Mouse (Mus musculus): ENCODE measurements around the gene Kazn. TPM values are rescaled to one million over a fixed set of nuclear protein-coding genes. Genes with fewer than 3 reads are reported as not detected.

Gene Kazn
- polyA plus RNA-seq, 1 experiment, result 80.2 TPM

GRCm38 (mm10) chr4:142081631-142082283 is 157.4 kb downstream of the Kazn start:
- H3K9ac ChIP-seq (ENCODE audit: low read depth, poor library complexity, severe bottlenecking), result no peak overlapping the region
- H3K9me3 ChIP-seq (replicated peaks; ENCODE audit: control insufficient read depth, insufficient read depth, low read length, poor library complexity, severe bottlenecking), result no peaks in the 10 kb centered on the region
- H3K4me3 ChIP-seq (ENCODE audit: low read depth, low read length), result no peak overlapping the region
- no peak overlapping the region for H3K27ac ChIP-seq (ENCODE audit: insufficient read depth, low read length)
- TF ChIP-seq POLR2A (IDR thresholded peaks at IDR 0.05; ENCODE audit: insufficient read depth, low read length) (no peak), EP300 (IDR thresholded peaks at IDR 0.05; ENCODE audit: insufficient read depth, low read depth, low read length) (no peak), CTCF (IDR thresholded peaks at IDR 0.05; ENCODE audit: low read depth, low read length) (no peak)
- peaks cover 9% of the 10 kb centered on the region for H3K4me1 ChIP-seq (ENCODE audit: control insufficient read depth, insufficient read depth, low read length)
- H3K27me3 ChIP-seq (ENCODE audit: control insufficient read depth, insufficient read depth, low read length, poor library complexity, severe bottlenecking), result no peaks in the 10 kb centered on the region
- H3K36me3 ChIP-seq (ENCODE audit: control insufficient read depth, insufficient read depth, low read length, poor library complexity, severe bottlenecking), result no peaks in the 10 kb centered on the region

GRCm38 (mm10) chr4:142080901-142081630 is 158.1 kb downstream of the Kazn start:
- Histone ChIP-seq H3K36me3 (ENCODE audit: control insufficient read depth, insufficient read depth, low read length, poor library complexity, severe bottlenecking) (no peaks in the 10 kb centered on the region), H3K4me3 (ENCODE audit: low read depth, low read length) (no peak overlapping the region), H3K4me1 (ENCODE audit: control insufficient read depth, insufficient read depth, low read length) (peaks cover 9% of the 10 kb centered on the region), H3K27me3 (ENCODE audit: control insufficient read depth, insufficient read depth, low read length, poor library complexity, severe bottlenecking) (no peaks in the 10 kb centered on the region), H3K27ac (ENCODE audit: insufficient read depth, low read length) (no peak overlapping the region), H3K9me3 (replicated peaks; ENCODE audit: control insufficient read depth, insufficient read depth, low read length, poor library complexity, severe bottlenecking) (no peaks in the 10 kb centered on the region), H3K9ac (ENCODE audit: low read depth, poor library complexity, severe bottlenecking) (no peak overlapping the region)
- TF ChIP-seq EP300 (IDR thresholded peaks at IDR 0.05; ENCODE audit: insufficient read depth, low read depth, low read length), result no peak
- no peak for TF ChIP-seq POLR2A (IDR thresholded peaks at IDR 0.05; ENCODE audit: insufficient read depth, low read length)
- TF ChIP-seq CTCF (IDR thresholded peaks at IDR 0.05; ENCODE audit: low read depth, low read length), result no peak

GRCm38 (mm10) chr4:142080487-142080767 is 158.8 kb downstream of the Kazn start:
- no peak overlapping the region for H3K27ac ChIP-seq (ENCODE audit: insufficient read depth, low read length)
- no peaks in the 10 kb centered on the region for H3K27me3 ChIP-seq (ENCODE audit: control insufficient read depth, insufficient read depth, low read length, poor library complexity, severe bottlenecking)

GRCm38 (mm10) chr4:142079629-142080486 is 159.3 kb downstream of the Kazn start:
- Histone ChIP-seq H3K4me1 (ENCODE audit: control insufficient read depth, insufficient read depth, low read length) (peaks cover 15% of the 10 kb centered on the region), H3K9me3 (replicated peaks; ENCODE audit: control insufficient read depth, insufficient read depth, low read length, poor library complexity, severe bottlenecking) (no peaks in the 10 kb centered on the region), H3K36me3 (ENCODE audit: control insufficient read depth, insufficient read depth, low read length, poor library complexity, severe bottlenecking) (no peaks in the 10 kb centered on the region), H3K27ac (ENCODE audit: insufficient read depth, low read length) (no peak overlapping the region), H3K4me3 (ENCODE audit: low read depth, low read length) (no peak overlapping the region), H3K9ac (ENCODE audit: low read depth, poor library complexity, severe bottlenecking) (no peak overlapping the region), H3K27me3 (ENCODE audit: control insufficient read depth, insufficient read depth, low read length, poor library complexity, severe bottlenecking) (no peaks in the 10 kb centered on the region)
- TF ChIP-seq CTCF (IDR thresholded peaks at IDR 0.05; ENCODE audit: low read depth, low read length) (no peak), EP300 (IDR thresholded peaks at IDR 0.05; ENCODE audit: insufficient read depth, low read depth, low read length) (no peak), POLR2A (IDR thresholded peaks at IDR 0.05; ENCODE audit: insufficient read depth, low read length) (no peak)

More at GRCm38 (mm10) chr4:142080487-142080767, 158.8 kb downstream of the Kazn start:
- Histone ChIP-seq H3K9me3 (replicated peaks; ENCODE audit: control insufficient read depth, insufficient read depth, low read length, poor library complexity, severe bottlenecking) (no peaks in the 10 kb centered on the region), H3K4me3 (ENCODE audit: low read depth, low read length) (no peak overlapping the region), H3K9ac (ENCODE audit: low read depth, poor library complexity, severe bottlenecking) (no peak overlapping the region), H3K36me3 (ENCODE audit: control insufficient read depth, insufficient read depth, low read length, poor library complexity, severe bottlenecking) (no peaks in the 10 kb centered on the region), H3K4me1 (ENCODE audit: control insufficient read depth, insufficient read depth, low read length) (peaks cover 15% of the 10 kb centered on the region)
- TF ChIP-seq CTCF (IDR thresholded peaks at IDR 0.05; ENCODE audit: low read depth, low read length) (no peak), POLR2A (IDR thresholded peaks at IDR 0.05; ENCODE audit: insufficient read depth, low read length) (no peak), EP300 (IDR thresholded peaks at IDR 0.05; ENCODE audit: insufficient read depth, low read depth, low read length) (no peak)

- Histone ChIP-seq H3K4me1 (ENCODE audit: control insufficient read depth, insufficient read depth, low read length) (peaks cover 20% of the 10 kb centered on the region), H3K27me3 (ENCODE audit: control insufficient read depth, insufficient read depth, low read length, poor library complexity, severe bottlenecking) (no peaks in the 10 kb centered on the region), H3K27ac (ENCODE audit: insufficient read depth, low read length) (peak overlapping the region; percentile 63), H3K4me3 (ENCODE audit: low read depth, low read length) (0 out of 2 replicates have a peak overlapping the region, but pooled peaks have one; percentile 10), H3K36me3 (ENCODE audit: control insufficient read depth, insufficient read depth, low read length, poor library complexity, severe bottlenecking) (no peaks in the 10 kb centered on the region), H3K9me3 (replicated peaks; ENCODE audit: control insufficient read depth, insufficient read depth, low read length, poor library complexity, severe bottlenecking) (no peaks in the 10 kb centered on the region), H3K9ac (ENCODE audit: low read depth, poor library complexity, severe bottlenecking) (no peak overlapping the region)
- TF ChIP-seq CTCF (IDR thresholded peaks at IDR 0.05; ENCODE audit: low read depth, low read length), result no peak
Measured at GRCm38 (mm10) chr4:142077572-142078271, 161.5 kb downstream of the Kazn start.

Data from ES-Bruce4 (cell line).